Mouse (Mus musculus): Measurements from ENCODE around the gene Sec14l1. TPM values are rescaled to one million over a fixed set of nuclear protein-coding genes. Genes with fewer than 3 reads are reported as not detected.
"Not testable (repeated sequence)": the region's sequence is repeated elsewhere in the genome, so short reads cannot be mapped to it uniquely, and the experiment has no call there.

Gene Sec14l1
- 100 to 1,000 TPM; 216 to 234 TPM for total RNA-seq (2021)

- DNase-seq (ENCODE audit: extremely low spot score in 1 of 2, low spot score in 1 of 2): peak; percentile 99
Measured at GRCm38 (mm10) chr11:117114592-117115345, at the start of gene Sec14l1. Gene Sec14l1 (plus strand): TSS chr11:117115168.

GRCm38 (mm10) chr11:117065602-117066001, 49.4 kb upstream of the Sec14l1 start:
- DNase-seq (ENCODE audit: extremely low spot score in 1 of 2, low spot score in 1 of 2): not testable (repeated sequence)

GRCm38 (mm10) chr11:117066738-117067137, 48.2 kb upstream of the Sec14l1 start:
- no peak for DNase-seq (ENCODE audit: extremely low spot score in 1 of 2, low spot score in 1 of 2)

GRCm38 (mm10) chr11:117068332-117068731, 46.6 kb upstream of the Sec14l1 start:
- no peak for DNase-seq (ENCODE audit: extremely low spot score in 1 of 2, low spot score in 1 of 2)

GRCm38 (mm10) chr11:117069027-117069426, 45.9 kb upstream of the Sec14l1 start:
- DNase-seq (ENCODE audit: extremely low spot score in 1 of 2, low spot score in 1 of 2): no peak

- no peak for DNase-seq (ENCODE audit: extremely low spot score in 1 of 2, low spot score in 1 of 2)
Measured at GRCm38 (mm10) chr11:117070711-117071110, 44.3 kb upstream of the Sec14l1 start.

GRCm38 (mm10) chr11:117072128-117072527, 42.8 kb upstream of the Sec14l1 start:
- DNase-seq (ENCODE audit: extremely low spot score in 1 of 2, low spot score in 1 of 2): peak; percentile 85 to 95

- DNase-seq (ENCODE audit: extremely low spot score in 1 of 2, low spot score in 1 of 2): no peak
Measured at GRCm38 (mm10) chr11:117073426-117073825, 41.5 kb upstream of the Sec14l1 start.

- peak; percentile 67 to 73 for DNase-seq (ENCODE audit: extremely low spot score in 1 of 2, low spot score in 1 of 2)
Measured at GRCm38 (mm10) chr11:117076576-117077196, 38.3 kb upstream of the Sec14l1 start.

- no peak for DNase-seq (ENCODE audit: extremely low spot score in 1 of 2, low spot score in 1 of 2)
Measured at GRCm38 (mm10) chr11:117077227-117077626, 37.7 kb upstream of the Sec14l1 start.

GRCm38 (mm10) chr11:117077902-117078301, 37.1 kb upstream of the Sec14l1 start:
- DNase-seq (ENCODE audit: extremely low spot score in 1 of 2, low spot score in 1 of 2): no peak

- DNase-seq (ENCODE audit: extremely low spot score in 1 of 2, low spot score in 1 of 2): no peak
Measured at GRCm38 (mm10) chr11:117078637-117079240, 36.2 kb upstream of the Sec14l1 start.

GRCm38 (mm10) chr11:117079651-117080190, 35.2 kb upstream of the Sec14l1 start:
- DNase-seq (ENCODE audit: extremely low spot score in 1 of 2, low spot score in 1 of 2): no peak

GRCm38 (mm10) chr11:117080209-117080608, 34.8 kb upstream of the Sec14l1 start:
- DNase-seq (ENCODE audit: extremely low spot score in 1 of 2, low spot score in 1 of 2): no peak

- DNase-seq (ENCODE audit: extremely low spot score in 1 of 2, low spot score in 1 of 2): peak in 1 of 2 experiments; percentile 62
Measured at GRCm38 (mm10) chr11:117081165-117082064, 33.6 kb upstream of the Sec14l1 start.

GRCm38 (mm10) chr11:117082353-117082934, 32.5 kb upstream of the Sec14l1 start:
- DNase-seq (ENCODE audit: extremely low spot score in 1 of 2, low spot score in 1 of 2): no peak

GRCm38 (mm10) chr11:117083052-117083881, 31.7 kb upstream of the Sec14l1 start:
- DNase-seq (ENCODE audit: extremely low spot score in 1 of 2, low spot score in 1 of 2): no peak

GRCm38 (mm10) chr11:117083882-117084260, 31.1 kb upstream of the Sec14l1 start:
- not testable (repeated sequence) for DNase-seq (ENCODE audit: extremely low spot score in 1 of 2, low spot score in 1 of 2)

GRCm38 (mm10) chr11:117086215-117086614, 28.8 kb upstream of the Sec14l1 start:
- no peak for DNase-seq (ENCODE audit: extremely low spot score in 1 of 2, low spot score in 1 of 2)

All from layer of hippocampus, postnatal 25 days (tissue).